Mouse (Mus musculus) lung, postnatal 0 days (tissue): ENCODE measurements at regions not wholly inside any gene's neighbourhood (a gene's known extent, or its start where the extent isn't known, plus 50 kb on each side); places are given as distances from the start of the nearest gene placed in this dataset.
A peak's percentile ranks its signal among the peaks of the same experiment; 100 is the strongest.

ENCODE experiments used
- ATAC-seq: fragments of 200-750 bp; cut with Nextera tagmentation; 2 replicates; pipeline ENCODE4 v1.8.0; 2017; ENCODE audit warnings: moderate library complexity
- DNase-seq: peaks from one replicate; pipeline ENCODE4 v3.0.0-alpha.2; 2016; ENCODE audit warnings: low spot score
- H3K27ac ChIP-seq: fragments of 300-500 bp; sonication (generic); 2 replicates; pipeline ENCODE4 v1.5.1; 2014; ENCODE audit warnings: antibody characterized with exemption, mild to moderate bottlenecking, low read length, mixed read lengths
- H3K27me3 ChIP-seq: fragments of 300-500 bp; sonication (generic); replicated peaks from 2 replicates; pipeline ENCODE4 v1.6.1; 2014; ENCODE audit warnings: low read length, mixed read lengths; ENCODE audit not compliant: insufficient read depth
- H3K36me3 ChIP-seq: fragments of 300-500 bp; sonication (generic); 2 replicates; pipeline ENCODE4 v1.6.1; 2014; ENCODE audit warnings: low read length, mixed read lengths; ENCODE audit not compliant: insufficient read depth
- H3K4me1 ChIP-seq: fragments of 300-500 bp; sonication (generic); 2 replicates; pipeline ENCODE4 v1.6.1; 2014; ENCODE audit warnings: antibody characterized with exemption, low read depth, low read length, mixed read lengths; ENCODE audit not compliant: insufficient read depth
- H3K4me2 ChIP-seq: fragments of 300-500 bp; sonication (generic); replicated peaks from 2 replicates; pipeline ENCODE4 v1.6.1; 2014; ENCODE audit warnings: low read depth, mild to moderate bottlenecking, low read length, moderate library complexity, mixed read lengths
- H3K4me3 ChIP-seq: fragments of 300-500 bp; sonication (generic); 2 replicates; pipeline ENCODE4 v1.5.1; 2014; ENCODE audit warnings: low read depth, low read length
- H3K9ac ChIP-seq: fragments of 300-500 bp; sonication (generic); replicated peaks from 2 replicates; pipeline ENCODE4 v1.6.1; 2014; ENCODE audit warnings: low read depth, mild to moderate bottlenecking
- H3K9me3 ChIP-seq: fragments of 300-500 bp; sonication (generic); 2 replicates; pipeline ENCODE4 v1.6.1; 2016; ENCODE audit warnings: low read length, mixed read lengths
- CTCF ChIP-seq: IDR thresholded peaks from 2 replicates; pipeline ENCODE4 v1.5.1; 2016; ENCODE audit warnings: antibody characterized with exemption, mild to moderate bottlenecking
- EP300 ChIP-seq: IDR thresholded peaks from 2 replicates; pipeline ENCODE4 v1.6.1; 2016; ENCODE audit warnings: antibody characterized with exemption, mild to moderate bottlenecking, control low read depth
- WGBS: fragments of 180-500 bp; shearing (Covaris S2); extraction: QIAGEN DNeasy Blood & Tissue Kit; methylation state at CpG from one replicate; pipeline ENCODE4 v1.1.7; 2014; 5-methylcytosine and 5-hydroxymethylcytosine counted together

- Histone ChIP-seq H3K4me3 (no peak overlapping the region), H3K4me1 (no peaks in the 10 kb centered on the region), H3K9me3 (no peaks in the 10 kb centered on the region), H3K4me2 (no peak overlapping the region), H3K27ac (no peak overlapping the region), H3K27me3 (no peaks in the 10 kb centered on the region), H3K36me3 (no peaks in the 10 kb centered on the region), H3K9ac (no peak overlapping the region)
- TF ChIP-seq CTCF: no peak
- TF ChIP-seq EP300: no peak
- ATAC-seq (no peak), DNase-seq (peak; percentile 13)
- WGBS: 43% methylated on average over 4 of the region's 4 CpGs
Measured at GRCm38 (mm10) chr4:74847332-74848053, 430.6 kb downstream of the Dmac1 start.

- no peaks in the 10 kb centered on the region for H3K9me3 ChIP-seq
- no peak overlapping the region for H3K4me3 ChIP-seq
- no peaks in the 10 kb centered on the region for H3K4me1 ChIP-seq
- TF ChIP-seq EP300: no peak
- TF ChIP-seq CTCF: no peak
- H3K36me3 ChIP-seq: no peaks in the 10 kb centered on the region
- no peak overlapping the region for H3K27ac ChIP-seq
- no peak overlapping the region for H3K9ac ChIP-seq
- no peaks in the 10 kb centered on the region for H3K27me3 ChIP-seq
- no peak for DNase-seq
- H3K4me2 ChIP-seq: no peak overlapping the region
- ATAC-seq: no peak
- WGBS: 51% methylated on average over 2 of the region's 2 CpGs
Measured at GRCm38 (mm10) chr4:74798173-74798799, 479.8 kb downstream of the Dmac1 start.

GRCm38 (mm10) chr4:74797456-74797855 lies 480.6 kb downstream of the Dmac1 start:
- no peaks in the 10 kb centered on the region for H3K9me3 ChIP-seq
- no peaks in the 10 kb centered on the region for H3K36me3 ChIP-seq
- ATAC-seq (no peak), DNase-seq (no peak)
- H3K27ac ChIP-seq: no peak overlapping the region
- WGBS: 75% methylated on average over 2 of the region's 2 CpGs
- H3K4me2 ChIP-seq: no peak overlapping the region
- no peak overlapping the region for H3K9ac ChIP-seq
- no peaks in the 10 kb centered on the region for H3K27me3 ChIP-seq
- no peak overlapping the region for H3K4me3 ChIP-seq
- H3K4me1 ChIP-seq: no peaks in the 10 kb centered on the region
- TF ChIP-seq EP300 (no peak), CTCF (no peak)

GRCm38 (mm10) chr4:74796676-74797075 lies 481.4 kb downstream of the Dmac1 start:
- DNase-seq (peak; percentile 37), ATAC-seq (no peak)
- H3K4me2 ChIP-seq: no peak overlapping the region
- H3K27me3 ChIP-seq: no peaks in the 10 kb centered on the region
- H3K4me1 ChIP-seq: no peaks in the 10 kb centered on the region
- H3K27ac ChIP-seq: no peak overlapping the region
- no peaks in the 10 kb centered on the region for H3K36me3 ChIP-seq
- H3K4me3 ChIP-seq: no peak overlapping the region
- H3K9me3 ChIP-seq: no peaks in the 10 kb centered on the region
- peak; percentile 17; the same call in 1 of the 2 replicates for TF ChIP-seq CTCF
- no peak for TF ChIP-seq EP300
- H3K9ac ChIP-seq: no peak overlapping the region

- H3K9me3 ChIP-seq: no peaks in the 10 kb centered on the region
- H3K27ac ChIP-seq: no peak overlapping the region
- no peaks in the 10 kb centered on the region for H3K36me3 ChIP-seq
- H3K27me3 ChIP-seq: no peaks in the 10 kb centered on the region
- 28% methylated on average over 2 of the region's 2 CpGs for WGBS
- no peak overlapping the region for H3K4me2 ChIP-seq
- DNase-seq: peak; percentile 19
- TF ChIP-seq EP300 (no peak), CTCF (no peak)
- no peak for ATAC-seq
- no peaks in the 10 kb centered on the region for H3K4me1 ChIP-seq
- H3K9ac ChIP-seq: no peak overlapping the region
- H3K4me3 ChIP-seq: no peak overlapping the region
Measured at GRCm38 (mm10) chr4:74747985-74748384, 505.7 kb downstream of the Kdm4c start.

- H3K27ac ChIP-seq: no peak overlapping the region
- no peaks in the 10 kb centered on the region for H3K27me3 ChIP-seq
- DNase-seq (no peak), ATAC-seq (no peak)
- H3K36me3 ChIP-seq: no peaks in the 10 kb centered on the region
- no peaks in the 10 kb centered on the region for H3K4me1 ChIP-seq
- no peak overlapping the region for H3K4me3 ChIP-seq
- H3K9ac ChIP-seq: no peak overlapping the region
- WGBS: 43% methylated on average over 2 of the region's 2 CpGs
- TF ChIP-seq CTCF: no peak
- no peak for TF ChIP-seq EP300
- H3K4me2 ChIP-seq: no peak overlapping the region
- H3K9me3 ChIP-seq: no peaks in the 10 kb centered on the region
Measured at GRCm38 (mm10) chr4:74739642-74740041, 497.3 kb downstream of the Kdm4c start.
